Mouse (Mus musculus): Measurements from ENCODE around the gene Rnf149. TPM values are rescaled to one million over a fixed set of nuclear protein-coding genes. Genes with fewer than 3 reads are reported as not detected.

Rnf149 gene
- polyA plus RNA-seq, 1 experiment from 2014 or later = 23.5 TPM

DNA sequence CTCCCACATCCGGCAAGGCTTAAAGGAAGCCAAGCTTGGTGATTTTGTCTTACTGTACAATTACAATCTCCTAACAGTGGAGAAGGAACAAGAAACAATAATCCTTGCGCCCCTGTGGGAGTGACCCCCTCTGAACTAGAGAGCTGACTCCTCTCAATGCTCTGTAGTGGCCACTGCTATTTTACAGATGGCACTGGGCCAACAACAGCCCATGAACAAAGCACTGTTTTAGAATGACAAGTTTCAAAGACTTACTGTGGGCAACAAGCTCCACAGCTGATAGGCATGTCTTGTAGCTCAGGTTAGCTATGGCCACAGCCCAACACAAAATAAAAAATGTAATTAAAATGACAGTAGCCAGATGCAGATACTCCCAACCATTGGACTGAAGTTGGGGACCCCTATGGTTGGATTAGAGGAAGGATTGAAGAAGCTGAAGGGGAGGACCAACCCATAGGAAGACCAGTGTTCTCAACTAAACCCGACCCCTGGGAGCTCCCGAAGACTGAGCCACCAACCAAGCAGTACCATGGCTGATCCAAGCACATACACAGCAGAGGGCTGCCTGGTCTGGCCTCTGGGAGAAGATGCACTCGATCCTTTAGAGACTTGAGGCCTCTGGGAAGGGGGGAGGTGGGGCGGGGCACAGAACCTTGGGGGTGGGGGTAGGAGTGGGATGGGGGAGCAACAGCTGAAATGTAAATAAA, 30.9 kb downstream of the Rnf149 start:
- no peak overlapping the region for H3K9ac ChIP-seq (ENCODE audit: low read depth, low read length)
- WGBS = 90% methylated on average over 6 of the region's 6 CpGs

DNA sequence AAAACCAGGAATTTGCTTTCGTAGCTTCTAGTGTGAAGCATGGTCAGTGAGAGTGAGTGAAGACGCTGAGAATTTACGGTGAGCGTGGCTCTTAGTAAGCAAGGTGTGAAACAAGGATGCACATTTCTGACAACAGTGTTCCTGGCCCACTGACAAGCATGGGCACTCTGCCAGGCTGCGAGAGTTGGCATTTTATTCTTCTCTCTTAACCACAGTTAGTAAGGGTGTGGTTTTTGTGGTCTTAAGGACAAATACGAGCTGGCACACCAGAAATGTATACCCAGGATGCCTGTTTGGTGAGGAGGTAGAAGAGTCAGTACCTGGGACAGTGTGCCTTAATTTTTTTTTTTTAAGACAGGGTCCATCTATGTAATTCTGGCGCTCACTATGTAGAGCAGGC, 31.6 kb downstream of the Rnf149 start:
- no peak overlapping the region for H3K4me2 ChIP-seq (ENCODE audit: low read depth, low read length)
- 80% methylated on average over 7 of the region's 7 CpGs for WGBS
- peaks cover 3% of the 10 kb centered on the region; the same call in 1 of the 2 replicates for H3K9me3 ChIP-seq (ENCODE audit: control insufficient read depth, low read length)
- H3K4me1 ChIP-seq (ENCODE audit: control insufficient read depth, insufficient read depth, low read length) = no peaks in the 10 kb centered on the region
- H3K4me3 ChIP-seq (ENCODE audit: low read depth, low read length) = no peak overlapping the region
- no peak overlapping the region for H3K9ac ChIP-seq (ENCODE audit: low read depth, low read length)
- ATAC-seq (ENCODE audit: low read depth) (no peak), DNase-seq (ENCODE audit: low spot score) (no peak)
- no peaks in the 10 kb centered on the region for H3K27me3 ChIP-seq (replicated peaks; ENCODE audit: control insufficient read depth, insufficient read depth, low read length)
- H3K36me3 ChIP-seq (ENCODE audit: control insufficient read depth, insufficient read depth, low read length) = peaks cover 82% of the 10 kb centered on the region
- H3K27ac ChIP-seq (replicated peaks; ENCODE audit: low read depth, low read length) = no peak overlapping the region

More for the DNA sequence above, 30.9 kb downstream of the Rnf149 start:
- Histone ChIP-seq H3K4me1 (ENCODE audit: control insufficient read depth, insufficient read depth, low read length) (no peaks in the 10 kb centered on the region), H3K27me3 (replicated peaks; ENCODE audit: control insufficient read depth, insufficient read depth, low read length) (no peaks in the 10 kb centered on the region), H3K4me2 (ENCODE audit: low read depth, low read length) (no peak overlapping the region), H3K4me3 (ENCODE audit: low read depth, low read length) (no peak overlapping the region), H3K27ac (replicated peaks; ENCODE audit: low read depth, low read length) (no peak overlapping the region), H3K36me3 (ENCODE audit: control insufficient read depth, insufficient read depth, low read length) (peaks cover 79% of the 10 kb centered on the region), H3K9me3 (ENCODE audit: control insufficient read depth, low read length) (no peaks in the 10 kb centered on the region)
- DNase-seq (ENCODE audit: low spot score) = no peak
- no peak for ATAC-seq (ENCODE audit: low read depth)

DNA sequence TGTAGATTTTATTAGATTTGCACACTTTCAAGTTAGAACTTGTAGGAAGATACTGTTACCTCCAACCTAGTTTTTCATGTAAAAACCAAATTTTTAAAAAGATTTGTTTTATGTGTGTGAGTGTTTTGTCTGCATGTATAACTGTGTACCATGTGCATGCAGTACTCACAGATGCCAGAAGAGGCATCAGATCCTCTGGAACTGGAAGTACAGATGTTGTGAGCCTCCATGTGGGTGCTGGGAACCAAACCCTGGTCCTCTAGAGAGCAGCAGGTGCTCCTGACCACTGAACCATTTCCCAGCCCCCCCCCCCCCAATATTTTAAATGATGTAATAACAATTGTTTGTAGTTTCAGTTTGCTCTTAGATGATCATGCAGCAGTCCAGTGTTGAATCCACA, 36.6 kb downstream of the Rnf149 start:
- ATAC-seq (ENCODE audit: low read depth) = no peak
- Histone ChIP-seq H3K4me3 (ENCODE audit: low read depth, low read length) (no peak overlapping the region), H3K4me2 (ENCODE audit: low read depth, low read length) (no peak overlapping the region), H3K27me3 (replicated peaks; ENCODE audit: control insufficient read depth, insufficient read depth, low read length) (no peaks in the 10 kb centered on the region), H3K9me3 (ENCODE audit: control insufficient read depth, low read length) (peaks cover 9% of the 10 kb centered on the region; the same call in 1 of the 2 replicates), H3K27ac (replicated peaks; ENCODE audit: low read depth, low read length) (no peak overlapping the region), H3K9ac (ENCODE audit: low read depth, low read length) (no peak overlapping the region), H3K4me1 (ENCODE audit: control insufficient read depth, insufficient read depth, low read length) (peaks cover 5% of the 10 kb centered on the region; the same call in 1 of the 2 replicates), H3K36me3 (ENCODE audit: control insufficient read depth, insufficient read depth, low read length) (peaks cover 72% of the 10 kb centered on the region)
- no peak for DNase-seq (ENCODE audit: low spot score)

DNA sequence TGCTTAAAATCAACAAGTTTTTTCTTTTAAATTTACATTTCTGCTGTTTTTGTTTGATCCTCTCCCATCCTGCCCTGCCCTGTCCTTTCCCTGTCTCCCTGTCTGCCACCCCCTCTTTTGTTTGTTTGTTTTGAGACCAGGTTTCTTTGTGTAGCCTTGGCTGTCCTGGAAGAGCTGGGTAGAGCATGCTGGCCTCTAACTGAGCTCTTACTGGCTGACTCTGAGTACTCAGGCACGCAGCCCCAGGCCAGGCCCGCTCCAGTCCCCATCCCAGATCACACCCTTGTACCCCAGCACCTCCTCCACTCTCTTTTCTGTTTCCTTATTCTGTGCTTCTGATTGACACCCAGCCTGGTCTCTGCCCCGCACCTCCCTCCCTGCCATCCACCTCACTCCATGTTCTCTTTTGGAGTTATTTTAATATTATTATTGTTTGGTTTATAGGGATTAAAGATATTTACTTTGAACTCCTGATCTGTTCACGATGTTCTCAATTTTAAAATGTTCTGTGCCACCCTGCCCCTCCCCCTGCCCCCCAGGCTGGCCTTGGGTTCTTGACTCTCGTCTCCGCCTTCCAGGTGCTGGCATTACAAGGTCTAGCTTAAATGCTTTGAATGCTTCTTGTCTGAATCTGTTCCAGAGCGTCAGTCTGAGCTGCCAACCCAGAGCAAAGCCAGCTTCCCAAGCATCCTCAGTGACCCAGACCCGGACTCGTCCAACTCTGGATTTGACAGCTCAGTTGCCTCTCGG, 39.4 kb downstream of the Rnf149 start:
- H3K9me3 ChIP-seq (ENCODE audit: control insufficient read depth, low read length) = peaks cover 9% of the 10 kb centered on the region; the same call in 1 of the 2 replicates
- H3K27me3 ChIP-seq (replicated peaks; ENCODE audit: control insufficient read depth, insufficient read depth, low read length) = no peaks in the 10 kb centered on the region
- no peak overlapping the region for H3K4me2 ChIP-seq (ENCODE audit: low read depth, low read length)
- no peak for ATAC-seq (ENCODE audit: low read depth)
- H3K4me3 ChIP-seq (ENCODE audit: low read depth, low read length) = no peak overlapping the region
- H3K27ac ChIP-seq (replicated peaks; ENCODE audit: low read depth, low read length) = no peak overlapping the region
- 82% methylated on average over 10 of the region's 10 CpGs for WGBS
- H3K4me1 ChIP-seq (ENCODE audit: control insufficient read depth, insufficient read depth, low read length) = peaks cover 5% of the 10 kb centered on the region; the same call in 1 of the 2 replicates
- no peak overlapping the region for H3K9ac ChIP-seq (ENCODE audit: low read depth, low read length)
- no peak for DNase-seq (ENCODE audit: low spot score)
- peaks cover 47% of the 10 kb centered on the region for H3K36me3 ChIP-seq (ENCODE audit: control insufficient read depth, insufficient read depth, low read length)

DNA sequence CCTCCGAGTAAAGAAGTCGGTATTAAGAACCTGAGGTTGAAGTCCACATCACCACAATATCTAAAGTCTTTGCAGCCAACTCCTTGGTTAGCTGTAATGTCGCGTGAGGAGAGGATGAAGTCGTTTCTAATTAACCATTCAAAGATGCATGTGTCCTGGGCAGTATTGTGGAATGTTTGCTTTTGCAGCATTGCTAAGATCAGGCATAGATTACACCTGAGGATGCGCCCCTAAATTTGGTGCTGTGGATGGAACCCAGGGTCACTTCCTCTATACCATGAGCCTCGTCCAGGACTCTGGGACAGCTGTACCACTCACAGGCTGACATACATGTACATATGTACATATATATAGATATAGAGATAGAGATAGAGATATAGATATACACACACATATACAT, 40.5 kb downstream of the Rnf149 start:
- peak overlapping the region; percentile 96 for H3K4me3 ChIP-seq (ENCODE audit: low read depth, low read length)
- peaks cover 38% of the 10 kb centered on the region for H3K36me3 ChIP-seq (ENCODE audit: control insufficient read depth, insufficient read depth, low read length)
- H3K4me2 ChIP-seq (ENCODE audit: low read depth, low read length) = peak overlapping the region; percentile 87
- H3K4me1 ChIP-seq (ENCODE audit: control insufficient read depth, insufficient read depth, low read length) = peaks cover 5% of the 10 kb centered on the region; the same call in 1 of the 2 replicates
- 39% methylated on average over 7 of the region's 7 CpGs for WGBS
- peaks cover 9% of the 10 kb centered on the region; the same call in 1 of the 2 replicates for H3K9me3 ChIP-seq (ENCODE audit: control insufficient read depth, low read length)
- no peaks in the 10 kb centered on the region for H3K27me3 ChIP-seq (replicated peaks; ENCODE audit: control insufficient read depth, insufficient read depth, low read length)
- H3K9ac ChIP-seq (ENCODE audit: low read depth, low read length) = peak overlapping the region; percentile 97
- DNase-seq (ENCODE audit: low spot score) (no peak), ATAC-seq (ENCODE audit: low read depth) (no peak)
- no peak overlapping the region for H3K27ac ChIP-seq (replicated peaks; ENCODE audit: low read depth, low read length)

DNA sequence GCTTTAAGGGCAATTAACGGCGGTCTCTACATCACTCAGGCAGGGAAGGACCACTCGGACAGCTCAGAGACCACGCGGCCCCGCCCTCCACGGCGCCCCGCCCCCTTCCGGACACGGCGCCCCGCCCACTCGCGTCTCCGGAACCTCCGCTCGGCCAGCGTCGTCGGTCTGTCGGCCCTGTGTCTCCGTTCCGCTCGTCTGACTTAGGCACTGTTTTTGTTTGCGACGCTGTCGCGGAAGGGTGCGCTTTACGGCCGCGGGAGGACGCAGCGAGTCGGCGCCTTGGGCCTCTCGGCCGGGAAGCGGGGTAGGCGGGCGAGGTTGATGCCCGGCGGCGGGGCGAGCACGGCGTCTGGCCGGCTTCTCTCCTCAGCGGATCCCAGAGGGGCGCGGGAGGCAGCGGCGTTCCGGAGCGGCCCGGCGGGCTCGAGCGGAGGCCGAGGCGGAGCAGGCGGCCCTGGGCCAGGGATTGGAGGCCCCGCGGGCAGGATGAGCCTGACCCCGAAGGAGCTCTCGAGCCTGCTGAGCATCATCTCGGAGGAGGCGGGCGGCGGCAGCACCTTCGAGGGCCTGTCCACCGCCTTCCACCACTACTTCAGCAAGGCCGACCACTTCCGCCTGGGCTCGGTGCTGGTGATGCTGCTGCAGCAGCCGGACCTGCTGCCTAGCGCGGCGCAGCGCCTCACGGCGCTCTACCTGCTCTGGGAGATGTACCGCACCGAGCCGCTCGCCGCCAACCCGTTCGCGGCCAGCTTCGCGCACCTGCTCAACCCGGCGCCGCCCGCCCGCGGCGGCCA, 41.5 kb downstream of the Rnf149 start:
- no peaks in the 10 kb centered on the region for H3K27me3 ChIP-seq (replicated peaks; ENCODE audit: control insufficient read depth, insufficient read depth, low read length)
- peak; percentile 93 for ATAC-seq (ENCODE audit: low read depth)
- peaks cover 5% of the 10 kb centered on the region; the same call in 1 of the 2 replicates for H3K4me1 ChIP-seq (ENCODE audit: control insufficient read depth, insufficient read depth, low read length)
- H3K4me3 ChIP-seq (ENCODE audit: low read depth, low read length) = peak overlapping the region; percentile 96
- WGBS = under 1% methylated on average over 59 of the region's 100 CpGs
- H3K9me3 ChIP-seq (ENCODE audit: control insufficient read depth, low read length) = peaks cover 7% of the 10 kb centered on the region; the same call in 1 of the 2 replicates
- peak overlapping the region; percentile 97 for H3K9ac ChIP-seq (ENCODE audit: low read depth, low read length)
- peak overlapping the region; percentile 91 for H3K27ac ChIP-seq (replicated peaks; ENCODE audit: low read depth, low read length)
- peak overlapping the region; percentile 87 for H3K4me2 ChIP-seq (ENCODE audit: low read depth, low read length)
- H3K36me3 ChIP-seq (ENCODE audit: control insufficient read depth, insufficient read depth, low read length) = peaks cover 31% of the 10 kb centered on the region
- peak; percentile 99 for DNase-seq (ENCODE audit: low spot score)

DNA sequence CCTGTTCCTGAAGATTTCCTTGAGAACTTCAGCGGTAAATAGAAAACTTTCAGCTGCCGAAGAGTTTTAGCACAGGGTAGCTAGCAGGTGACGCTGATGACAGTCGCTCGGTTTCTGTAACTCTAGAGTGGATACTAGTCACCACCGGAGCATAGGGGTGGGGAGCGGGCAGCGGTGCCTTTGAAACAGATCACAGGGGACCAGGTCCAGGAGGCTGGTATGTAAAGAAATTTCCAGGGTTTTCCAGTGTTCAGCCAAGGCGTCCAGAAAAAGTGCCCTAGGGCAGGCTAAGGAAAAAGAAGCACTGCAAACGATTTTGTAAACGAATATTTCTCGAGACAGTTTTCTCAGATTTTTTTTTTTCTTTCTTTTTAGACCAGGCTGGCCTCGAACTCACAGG, 42.4 kb downstream of the Rnf149 start, which contains the start of gene Cnot11:
Gene Cnot11 (plus strand): TSS at position 162 of the 400 bp plus-strand sequence.
- peak within 1 kb of the TSS; percentile 96 for H3K4me3 ChIP-seq (ENCODE audit: low read depth, low read length)
- WGBS = 27% methylated on average over 13 of the region's 13 CpGs
- no peaks in the 10 kb centered on the region for H3K9me3 ChIP-seq (ENCODE audit: control insufficient read depth, low read length)
- H3K27ac ChIP-seq (replicated peaks; ENCODE audit: low read depth, low read length) = peak within 1 kb of the TSS; percentile 91
- H3K9ac ChIP-seq (ENCODE audit: low read depth, low read length) = peak within 1 kb of the TSS; percentile 97
- no peak for ATAC-seq (ENCODE audit: low read depth)
- peaks cover 5% of the 10 kb centered on the region; the same call in 1 of the 2 replicates for H3K4me1 ChIP-seq (ENCODE audit: control insufficient read depth, insufficient read depth, low read length)
- H3K4me2 ChIP-seq (ENCODE audit: low read depth, low read length) = peak within 1 kb of the TSS; percentile 87
- H3K27me3 ChIP-seq (replicated peaks; ENCODE audit: control insufficient read depth, insufficient read depth, low read length) = no peaks in the 10 kb centered on the region
- H3K36me3 ChIP-seq (ENCODE audit: control insufficient read depth, insufficient read depth, low read length) = peaks cover 22% of the 10 kb centered on the region
- DNase-seq (ENCODE audit: low spot score) = no peak

DNA sequence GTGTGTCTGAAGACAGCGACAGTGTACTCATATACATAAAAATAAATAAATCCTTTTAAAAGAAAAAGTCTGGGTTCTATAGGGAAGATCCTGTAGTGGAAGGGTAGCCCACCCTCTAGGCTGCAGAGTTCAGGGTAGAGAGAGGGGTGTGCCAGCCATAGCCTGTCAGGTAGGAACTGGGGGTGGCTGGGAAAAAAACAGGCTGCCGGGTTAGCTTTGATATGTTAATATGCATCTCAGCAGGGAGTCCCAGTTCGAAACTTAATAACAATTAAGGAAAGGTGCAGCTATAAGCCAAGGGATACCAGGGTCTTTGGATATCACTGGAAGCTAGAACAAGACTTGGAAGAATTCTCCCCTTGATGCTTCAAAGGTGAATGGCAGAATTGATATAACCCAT, 43.3 kb downstream of the Rnf149 start:
- DNase-seq (ENCODE audit: low spot score) (no peak), ATAC-seq (ENCODE audit: low read depth) (no peak)
- Histone ChIP-seq H3K4me3 (ENCODE audit: low read depth, low read length) (no peak overlapping the region), H3K27ac (replicated peaks; ENCODE audit: low read depth, low read length) (no peak overlapping the region), H3K9me3 (ENCODE audit: control insufficient read depth, low read length) (no peaks in the 10 kb centered on the region), H3K4me2 (ENCODE audit: low read depth, low read length) (no peak overlapping the region), H3K36me3 (ENCODE audit: control insufficient read depth, insufficient read depth, low read length) (peaks cover 13% of the 10 kb centered on the region), H3K27me3 (replicated peaks; ENCODE audit: control insufficient read depth, insufficient read depth, low read length) (no peaks in the 10 kb centered on the region), H3K9ac (ENCODE audit: low read depth, low read length) (no peak overlapping the region), H3K4me1 (ENCODE audit: control insufficient read depth, insufficient read depth, low read length) (peaks cover 5% of the 10 kb centered on the region; the same call in 1 of the 2 replicates)
- 39% methylated on average over 3 of the region's 3 CpGs for WGBS
